Mouse (Mus musculus) hindbrain, embryonic 12.5 days (tissue): ENCODE results near the gene Sbf2. TPM values are rescaled to one million over a fixed set of nuclear protein-coding genes. Genes with fewer than 3 reads are reported as not detected.

Experiments
- ATAC-seq: fragments of 200-750 bp; cut with Nextera tagmentation; 2 replicates; pipeline ENCODE4 v1.8.0; 2017; ENCODE audit warnings: moderate TSS enrichment; ENCODE audit not compliant: low FRiP score
- H3K27ac ChIP-seq: fragments of 300-500 bp; sonication (generic); 2 replicates; pipeline ENCODE4 v1.5.1; 2016; ENCODE audit warnings: mild to moderate bottlenecking
- H3K27me3 ChIP-seq: fragments of 300-500 bp; sonication (generic); 2 replicates; pipeline ENCODE4 v1.6.1; 2016; ENCODE audit warnings: mild to moderate bottlenecking
- H3K36me3 ChIP-seq: fragments of 300-500 bp; sonication (generic); 2 replicates; pipeline ENCODE4 v1.6.1; 2016; ENCODE audit warnings: mild to moderate bottlenecking
- H3K4me1 ChIP-seq: fragments of 300-500 bp; sonication (generic); 2 replicates; pipeline ENCODE4 v1.6.1; 2016
- H3K4me2 ChIP-seq: fragments of 300-500 bp; sonication (generic); replicated peaks from 2 replicates; pipeline ENCODE4 v1.6.1; 2016; ENCODE audit warnings: mild to moderate bottlenecking
- H3K4me3 ChIP-seq: fragments of 300-500 bp; sonication (generic); 2 replicates; pipeline ENCODE4 v1.5.1; 2016; ENCODE audit warnings: mild to moderate bottlenecking
- H3K9ac ChIP-seq: fragments of 300-500 bp; sonication (generic); 2 replicates; pipeline ENCODE4 v1.6.1; 2016; ENCODE audit warnings: mild to moderate bottlenecking, moderate library complexity
- H3K9me3 ChIP-seq: fragments of 300-500 bp; sonication (generic); replicated peaks from 2 replicates; pipeline ENCODE4 v1.6.1; 2016; ENCODE audit warnings: mild to moderate bottlenecking
- WGBS: fragments of 180-500 bp; shearing (Covaris S2); methylation state at CpG from one replicate; pipeline ENCODE4 v1.1.7; 2016; 5-methylcytosine and 5-hydroxymethylcytosine counted together
- polyA plus RNA-seq: library from polyadenylated mRNA; unstranded; fragments of >200 nt; fragmentation: Nextera tagmentation; extraction: Ambion mirVana; gene quantifications from 2 replicates; pipeline ENCODE4 v1.2.1, GENCODE M21; 2016

Sbf2 gene
- polyA plus RNA-seq, 1 experiment from 2014 or later = 56.0 TPM

DNA sequence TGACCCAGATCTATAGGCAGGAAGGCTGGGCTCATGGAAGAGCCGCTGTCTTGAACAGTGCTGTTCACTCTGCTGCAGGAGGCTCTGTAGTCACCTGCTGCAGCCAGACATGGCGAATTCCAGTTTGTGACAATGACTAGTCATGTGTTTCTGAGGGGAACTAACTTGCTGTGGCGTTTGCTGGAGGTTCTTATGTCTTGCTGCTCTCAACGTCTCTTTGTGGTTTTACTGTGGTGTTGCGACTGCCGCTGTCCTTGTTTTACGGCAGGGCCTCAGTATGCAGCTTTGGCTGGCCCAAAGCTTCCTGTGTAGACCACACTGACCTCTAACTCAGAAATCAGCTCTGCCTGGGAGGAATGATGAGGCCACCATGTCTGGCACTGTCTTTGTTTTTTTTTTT, 344.3 kb downstream of the Sbf2 start:
- no peak overlapping the region for H3K4me3 ChIP-seq
- no peak overlapping the region for H3K9ac ChIP-seq
- ATAC-seq = no peak
- H3K4me1 ChIP-seq = no peaks in the 10 kb centered on the region
- H3K9me3 ChIP-seq = no peaks in the 10 kb centered on the region
- 94% methylated on average over 7 of the region's 7 CpGs for whole genome bisulfite sequencing
- no peak overlapping the region for H3K4me2 ChIP-seq
- no peaks in the 10 kb centered on the region for H3K27me3 ChIP-seq
- H3K27ac ChIP-seq = no peak overlapping the region
- H3K36me3 ChIP-seq = peaks cover 8% of the 10 kb centered on the region

DNA sequence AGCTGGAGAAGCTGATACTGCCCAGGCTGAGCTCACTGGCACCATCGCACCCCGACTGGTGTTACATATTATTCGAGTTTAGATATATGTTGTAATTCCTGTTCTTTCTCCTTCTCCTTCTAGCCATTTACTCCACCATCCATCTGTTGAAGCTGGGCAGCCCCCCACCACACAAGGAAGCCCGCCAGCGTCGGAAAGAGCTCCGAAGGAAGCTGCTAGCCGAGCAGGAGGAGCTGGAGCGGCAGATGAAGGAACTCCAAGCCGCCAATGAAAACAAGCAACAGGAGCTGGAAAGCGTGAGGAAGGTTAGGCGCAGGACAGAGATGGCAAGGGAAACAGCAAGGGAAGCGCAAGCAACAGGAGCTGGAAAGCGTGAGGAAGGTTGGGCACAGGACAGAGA, 344.9 kb downstream of the Sbf2 start:
- WGBS = 91% methylated on average over 14 of the region's 14 CpGs
- Histone ChIP-seq H3K27ac (no peak overlapping the region), H3K9ac (no peak overlapping the region), H3K27me3 (no peaks in the 10 kb centered on the region), H3K36me3 (peaks cover 8% of the 10 kb centered on the region), H3K4me2 (no peak overlapping the region), H3K4me1 (no peaks in the 10 kb centered on the region), H3K4me3 (no peak overlapping the region), H3K9me3 (no peaks in the 10 kb centered on the region)
- ATAC-seq = no peak

DNA sequence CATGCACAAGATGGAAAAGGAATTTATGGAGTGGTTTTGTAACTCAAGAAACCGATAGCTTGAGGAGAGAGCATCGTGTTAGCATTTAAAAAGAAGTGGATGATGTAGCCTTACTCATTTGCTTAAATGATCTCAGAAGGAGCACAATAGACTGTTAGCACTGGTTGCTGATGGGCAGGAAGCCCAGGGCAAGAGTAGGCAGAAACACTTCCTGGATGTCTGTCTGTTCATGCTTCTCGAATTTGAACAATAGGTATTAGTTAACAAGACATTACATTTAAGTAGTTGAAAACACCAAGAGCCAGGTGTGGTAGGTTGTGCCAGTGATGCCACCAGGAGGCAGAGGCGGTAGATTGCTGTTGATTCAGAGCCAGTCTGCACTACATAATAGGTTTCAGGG, 346.2 kb downstream of the Sbf2 start:
- Histone ChIP-seq H3K4me1 (no peaks in the 10 kb centered on the region), H3K27me3 (no peaks in the 10 kb centered on the region), H3K4me2 (no peak overlapping the region), H3K36me3 (peaks cover 8% of the 10 kb centered on the region), H3K9ac (no peak overlapping the region), H3K27ac (no peak overlapping the region), H3K4me3 (no peak overlapping the region), H3K9me3 (no peaks in the 10 kb centered on the region)
- WGBS = 85% methylated on average over 4 of the region's 4 CpGs
- ATAC-seq = no peak

DNA sequence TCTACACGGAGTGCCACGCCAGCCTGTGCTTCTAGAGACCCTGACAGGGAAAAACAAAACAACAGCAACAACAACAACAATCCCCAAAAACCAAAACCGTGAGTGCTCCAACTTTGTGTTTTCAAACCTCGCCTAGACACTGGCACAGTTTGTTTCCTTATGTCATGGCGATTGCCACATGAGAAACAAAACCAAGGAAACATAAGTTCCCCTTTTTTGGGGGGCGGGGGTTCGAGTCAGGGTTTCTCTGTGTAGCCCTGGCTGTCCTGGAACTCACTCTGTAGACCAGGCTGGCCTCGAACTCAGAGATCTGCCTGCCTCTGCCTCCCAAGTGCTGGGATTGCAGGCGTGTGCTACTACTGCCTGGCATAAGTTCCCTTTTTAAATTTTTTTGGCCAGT, 346.7 kb downstream of the Sbf2 start:
- Histone ChIP-seq H3K9me3 (no peaks in the 10 kb centered on the region), H3K9ac (no peak overlapping the region), H3K4me2 (no peak overlapping the region), H3K4me1 (no peaks in the 10 kb centered on the region), H3K4me3 (no peak overlapping the region), H3K36me3 (peaks cover 8% of the 10 kb centered on the region), H3K27ac (no peak overlapping the region), H3K27me3 (no peaks in the 10 kb centered on the region)
- 95% methylated on average over 9 of the region's 9 CpGs for WGBS
- ATAC-seq = no peak

DNA sequence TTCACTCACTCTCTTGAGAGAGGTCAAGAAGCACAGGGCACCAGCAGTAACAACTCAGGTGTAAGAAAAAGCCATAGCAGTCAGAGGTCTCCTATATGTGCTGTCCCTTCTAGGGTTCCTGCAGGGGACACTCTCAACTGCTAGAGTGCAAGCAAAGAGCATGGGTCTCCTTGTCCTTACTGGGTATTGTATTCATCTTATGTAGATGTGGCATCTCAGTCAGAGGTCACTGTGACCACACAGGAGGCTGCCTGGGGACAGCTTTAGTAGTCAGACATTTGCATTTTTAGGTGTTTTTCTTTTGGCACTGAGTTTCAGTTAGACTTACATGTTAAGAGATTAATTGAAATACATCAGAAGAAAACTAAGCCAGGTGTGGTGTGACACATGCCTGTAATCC, 347.7 kb downstream of the Sbf2 start:
- Histone ChIP-seq H3K4me3 (no peak overlapping the region), H3K4me1 (no peaks in the 10 kb centered on the region), H3K27me3 (no peaks in the 10 kb centered on the region), H3K36me3 (peaks cover 8% of the 10 kb centered on the region), H3K4me2 (no peak overlapping the region), H3K9ac (no peak overlapping the region), H3K27ac (no peak overlapping the region), H3K9me3 (no peaks in the 10 kb centered on the region)
- ATAC-seq = no peak

DNA sequence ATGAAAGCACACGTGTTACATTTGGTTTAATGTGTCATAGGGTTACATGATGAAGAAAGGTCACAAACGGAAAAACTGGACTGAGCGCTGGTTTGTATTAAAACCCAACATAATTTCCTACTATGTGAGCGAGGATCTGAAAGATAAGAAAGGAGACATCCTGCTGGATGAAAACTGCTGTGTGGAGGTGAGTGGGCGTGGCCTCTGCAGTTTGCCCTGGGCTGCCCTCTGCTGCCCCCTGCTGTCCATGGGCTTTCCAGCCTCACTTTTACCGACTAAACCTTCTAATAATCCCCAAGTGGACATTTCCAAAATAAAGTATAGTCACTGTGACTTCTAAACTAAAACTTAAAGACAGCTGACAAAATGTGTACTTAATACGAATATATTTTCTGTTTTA, 348.9 kb downstream of the Sbf2 start:
- H3K36me3 ChIP-seq = peaks cover 8% of the 10 kb centered on the region
- no peak overlapping the region for H3K4me3 ChIP-seq
- ATAC-seq = no peak
- no peak overlapping the region for H3K4me2 ChIP-seq
- no peaks in the 10 kb centered on the region for H3K4me1 ChIP-seq
- H3K9ac ChIP-seq = no peak overlapping the region
- no peaks in the 10 kb centered on the region for H3K27me3 ChIP-seq
- H3K9me3 ChIP-seq = no peaks in the 10 kb centered on the region
- WGBS = 40% methylated on average over 7 of the region's 7 CpGs
- H3K27ac ChIP-seq = no peak overlapping the region

DNA sequence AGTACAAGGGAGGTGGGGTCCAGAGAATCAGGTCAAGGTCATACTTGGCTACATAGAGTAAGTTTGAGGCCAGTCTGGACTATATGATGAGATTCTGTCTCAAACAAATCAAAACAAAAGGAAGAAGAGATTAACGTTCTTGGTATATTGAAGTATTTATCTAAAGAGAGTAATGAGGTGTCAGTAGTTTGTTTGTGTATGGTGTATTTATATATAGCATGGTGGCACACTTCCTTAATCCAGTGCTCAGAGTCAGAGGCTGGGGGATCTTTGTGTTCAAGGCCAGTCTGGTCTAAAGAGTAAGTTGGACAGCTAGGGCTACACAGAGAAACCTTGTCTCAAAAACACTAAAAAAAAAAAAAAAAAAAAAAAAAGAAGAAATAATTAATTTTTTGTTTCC, 351.2 kb downstream of the Sbf2 start:
- H3K9me3 ChIP-seq = no peaks in the 10 kb centered on the region
- no peak overlapping the region for H3K9ac ChIP-seq
- 94% methylated on average over 1 of the region's 1 CpGs for WGBS
- no peaks in the 10 kb centered on the region for H3K36me3 ChIP-seq
- no peak overlapping the region for H3K4me2 ChIP-seq
- H3K27ac ChIP-seq = no peak overlapping the region
- no peak for ATAC-seq
- H3K4me3 ChIP-seq = no peak overlapping the region
- no peaks in the 10 kb centered on the region for H3K4me1 ChIP-seq
- no peaks in the 10 kb centered on the region for H3K27me3 ChIP-seq

DNA sequence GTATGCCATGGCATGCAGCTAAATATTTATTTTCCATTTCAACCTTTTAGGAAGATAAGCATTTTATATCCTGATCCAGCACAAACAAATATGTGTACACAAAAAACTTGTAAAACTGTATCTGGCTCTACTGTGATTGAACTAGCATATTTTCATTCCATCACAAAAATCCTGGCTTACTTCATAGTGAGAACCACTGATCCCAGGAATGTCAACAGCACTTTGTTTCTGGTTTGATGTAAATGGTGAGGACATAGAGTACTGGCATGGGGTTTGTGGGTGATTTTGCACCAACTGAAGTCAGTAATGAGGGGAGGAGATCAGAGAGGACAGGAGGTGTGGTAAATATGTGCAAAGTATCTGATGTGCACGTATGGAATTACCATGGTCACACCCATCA, 352.1 kb downstream of the Sbf2 start:
- H3K4me2 ChIP-seq = no peak overlapping the region
- no peaks in the 10 kb centered on the region for H3K36me3 ChIP-seq
- no peaks in the 10 kb centered on the region for H3K9me3 ChIP-seq
- no peak overlapping the region for H3K9ac ChIP-seq
- H3K4me1 ChIP-seq = no peaks in the 10 kb centered on the region
- H3K27ac ChIP-seq = no peak overlapping the region
- WGBS = 83% methylated on average over 1 of the region's 1 CpGs
- ATAC-seq = no peak
- no peak overlapping the region for H3K4me3 ChIP-seq
- H3K27me3 ChIP-seq = no peaks in the 10 kb centered on the region

DNA sequence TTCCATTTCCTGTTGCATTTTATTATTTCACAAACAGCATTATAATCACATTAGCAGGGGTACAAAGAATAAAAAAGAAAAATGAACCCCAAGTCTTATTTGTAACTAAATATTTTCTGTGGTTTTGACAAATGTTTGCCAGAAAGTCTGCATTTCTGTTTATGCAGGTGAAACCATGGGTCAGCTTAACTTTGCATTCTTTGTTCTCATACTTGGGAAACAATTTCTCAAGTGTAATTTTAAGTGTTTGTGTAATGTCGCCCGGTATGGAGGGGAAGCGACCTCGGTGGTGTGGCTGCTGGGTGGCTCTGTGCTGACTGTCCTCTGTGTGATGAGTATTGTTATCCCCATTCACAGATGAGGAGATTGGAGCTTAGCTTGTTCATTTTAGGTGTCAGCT, 352.9 kb downstream of the Sbf2 start:
- no peak overlapping the region for H3K4me3 ChIP-seq
- no peaks in the 10 kb centered on the region for H3K36me3 ChIP-seq
- H3K27ac ChIP-seq = no peak overlapping the region
- no peaks in the 10 kb centered on the region for H3K4me1 ChIP-seq
- 90% methylated on average over 4 of the region's 4 CpGs for WGBS
- ATAC-seq = no peak
- H3K4me2 ChIP-seq = no peak overlapping the region
- H3K27me3 ChIP-seq = no peaks in the 10 kb centered on the region
- no peaks in the 10 kb centered on the region for H3K9me3 ChIP-seq
- no peak overlapping the region for H3K9ac ChIP-seq

DNA sequence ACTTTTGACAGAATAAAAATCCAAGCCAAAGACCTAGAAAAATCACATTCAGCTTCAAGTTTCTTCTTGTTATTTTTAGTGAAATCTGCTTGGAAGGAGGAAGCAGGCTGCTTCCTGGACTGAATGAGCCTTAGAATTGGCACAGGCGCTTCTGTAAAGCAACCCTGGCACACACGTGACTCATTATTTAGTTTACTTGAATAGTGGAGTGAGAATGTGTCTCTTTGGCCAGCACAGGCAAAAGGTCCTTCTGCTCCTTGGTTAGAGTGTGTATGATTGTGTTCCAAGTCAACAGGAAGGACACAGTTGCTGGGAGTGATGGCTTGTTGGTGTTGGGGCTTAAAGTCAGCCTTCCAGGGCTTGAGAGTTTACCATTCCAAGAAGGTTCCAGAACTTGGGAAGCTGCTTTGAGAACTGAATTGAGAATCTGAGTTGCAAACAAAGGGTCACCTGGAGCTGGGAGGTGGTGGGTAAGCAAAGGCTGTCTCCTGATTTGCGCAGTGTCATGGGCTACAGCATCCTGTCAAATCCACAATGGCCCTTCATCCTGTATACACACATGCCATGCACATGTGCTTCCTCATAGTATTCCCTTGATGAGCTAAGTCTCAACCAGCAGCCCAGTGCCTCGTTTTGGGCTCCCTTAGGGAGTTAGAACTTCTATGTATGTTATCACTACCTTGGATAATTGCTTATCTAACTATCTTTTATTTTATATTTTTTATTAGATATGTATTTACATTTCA, 354.6 kb downstream of the Sbf2 start:
- H3K9me3 ChIP-seq = no peaks in the 10 kb centered on the region
- H3K4me1 ChIP-seq = no peaks in the 10 kb centered on the region
- no peak overlapping the region for H3K4me2 ChIP-seq
- no peak overlapping the region for H3K9ac ChIP-seq
- H3K36me3 ChIP-seq = no peaks in the 10 kb centered on the region
- no peak overlapping the region for H3K4me3 ChIP-seq
- H3K27me3 ChIP-seq = no peaks in the 10 kb centered on the region
- WGBS = 78% methylated on average over 4 of the region's 4 CpGs
- ATAC-seq = no peak
- no peak overlapping the region for H3K27ac ChIP-seq

DNA sequence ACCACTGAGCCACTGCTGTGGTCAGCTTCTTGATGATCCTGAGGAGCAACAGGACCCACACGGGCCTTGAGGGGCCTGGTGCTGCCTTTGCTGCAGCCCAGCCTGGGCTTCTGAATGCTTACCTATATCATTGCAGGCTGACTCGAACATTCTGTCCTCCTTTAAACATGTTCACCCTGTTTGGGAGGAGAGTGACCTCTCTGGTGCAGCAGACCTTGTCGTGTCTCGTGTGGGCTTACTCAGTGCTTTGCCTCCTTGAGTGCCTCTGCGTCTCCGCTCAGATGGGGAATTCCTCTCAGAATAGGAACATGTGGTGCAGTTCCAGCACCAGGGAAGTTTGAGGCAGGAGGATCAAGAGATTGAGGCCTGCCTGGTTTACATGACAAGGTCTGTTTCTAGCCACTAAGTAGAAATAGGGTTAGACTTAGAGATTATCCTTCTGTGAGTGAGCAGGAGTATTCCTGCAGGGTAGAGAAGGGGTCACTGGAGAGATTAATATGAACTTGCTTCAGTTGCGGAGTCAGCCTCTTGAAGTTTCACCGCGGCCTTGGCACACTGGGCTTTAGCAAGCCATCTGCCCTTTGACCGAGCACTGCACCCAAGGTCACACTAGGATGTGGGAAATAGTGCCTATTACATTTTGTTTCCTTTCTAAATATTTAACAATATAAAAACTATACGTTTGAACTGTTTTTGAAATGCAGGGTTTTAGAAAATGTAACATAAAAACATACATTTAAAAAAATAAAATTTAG, 356.3 kb downstream of the Sbf2 start:
- no peaks in the 10 kb centered on the region; the same call in 1 of the 2 replicates for H3K36me3 ChIP-seq
- H3K9me3 ChIP-seq = no peaks in the 10 kb centered on the region
- ATAC-seq = no peak
- no peak overlapping the region for H3K9ac ChIP-seq
- H3K4me1 ChIP-seq = no peaks in the 10 kb centered on the region
- no peak overlapping the region for H3K4me2 ChIP-seq
- H3K27ac ChIP-seq = no peak overlapping the region
- H3K4me3 ChIP-seq = no peak overlapping the region
- H3K27me3 ChIP-seq = no peaks in the 10 kb centered on the region
- WGBS = 86% methylated on average over 11 of the region's 11 CpGs
